Comparison of ENCODE assay signal across 8 mouse cellular contexts in genomic region chr2:119209176-119209507, GRCm38 (mm10). TPM values are rescaled to one million over a fixed set of nuclear protein-coding genes. Genes with fewer than 3 reads are reported as not detected.
A peak's percentile ranks its signal among the peaks of the same experiment; 100 is the strongest.
DNase-seq lines count a peak whose midpoint lies in the region; ATAC-seq and TF ChIP-seq lines count a peak whose summit lies in the region.

No protein-coding gene starts in this region.

- peaks cover 9% of the 10 kb centered on the region for H3K79me2 ChIP-seq in MEL (ENCODE audit: control insufficient read depth, insufficient read depth, low read length, poor library complexity)

- no peaks in the 10 kb centered on the region for H3K27me3 ChIP-seq in heart, postnatal 0 days (ENCODE audit: control insufficient read depth, insufficient read depth, low read length)
- H3K27me3 ChIP-seq in MEL (ENCODE audit: control insufficient read depth in 1 of 2, insufficient read depth in 2 of 2, low read length in 2 of 2) = no peaks in the 10 kb centered on the region
- no peaks in the 10 kb centered on the region for H3K27me3 ChIP-seq in hindbrain, embryonic 12.5 days
- no peaks in the 10 kb centered on the region for H3K27me3 ChIP-seq in midbrain, embryonic 11.5 days (ENCODE audit: control insufficient read depth, insufficient read depth, low read length)

- 0 out of 2 replicates have a peak overlapping the region, but pooled peaks have one; percentile 39 for H3K27ac ChIP-seq in heart, postnatal 0 days (ENCODE audit: low read depth)
- peak overlapping the region; percentile 48 for H3K27ac ChIP-seq in MEL (ENCODE audit: control insufficient read depth, low read depth, low read length)
- peak overlapping the region; percentile 74 for H3K27ac ChIP-seq in hindbrain, embryonic 12.5 days
- no peak overlapping the region; the same call in 1 of the 2 replicates for H3K27ac ChIP-seq in midbrain, embryonic 11.5 days (ENCODE audit: low read depth, low read length)

- TF ChIP-seq RAD21 in MEL (IDR thresholded peaks at IDR 0.05; ENCODE audit: low read depth, low read length) = no peak

- no peak for TF ChIP-seq CTCF in heart, postnatal 0 days (IDR thresholded peaks at IDR 0.05; ENCODE audit: low read depth)
- no peak for TF ChIP-seq CTCF in MEL (IDR thresholded peaks at IDR 0.05 in 2 of 3, conservative IDR thresholded peaks at IDR 0.05 in 1 of 3; ENCODE audit: control insufficient read depth in 1 of 3, insufficient read depth in 1 of 3, low read depth in 2 of 3, low read length in 3 of 3, poor library complexity in 1 of 3, severe bottlenecking in 1 of 3)

- no peak for TF ChIP-seq POLR2A in MEL (IDR thresholded peaks at IDR 0.05; ENCODE audit: control insufficient read depth in 1 of 2, insufficient read depth in 1 of 2, low read depth in 1 of 2, low read length in 2 of 2, poor library complexity in 1 of 2)

- H3K36me3 ChIP-seq in heart, postnatal 0 days (replicated peaks; ENCODE audit: control insufficient read depth, insufficient read depth, low read length) = peaks cover 28% of the 10 kb centered on the region
- peaks cover 0 to 5% of the 10 kb centered on the region in 2 experiments; a peak in 2 of 4 replicates for H3K36me3 ChIP-seq in MEL (ENCODE audit: control insufficient read depth in 1 of 2, insufficient read depth in 2 of 2, low read length in 2 of 2)
- peaks cover 30% of the 10 kb centered on the region for H3K36me3 ChIP-seq in hindbrain, embryonic 12.5 days
- H3K36me3 ChIP-seq in midbrain, embryonic 11.5 days (ENCODE audit: control insufficient read depth, insufficient read depth, low read length) = peaks cover 3% of the 10 kb centered on the region

- no peak for TF ChIP-seq EP300 in heart, postnatal 0 days (IDR thresholded peaks at IDR 0.05; ENCODE audit: low read depth)
- TF ChIP-seq EP300 in MEL (IDR thresholded peaks at IDR 0.05; ENCODE audit: low read depth in 1 of 2, low read length in 2 of 2) = no peak

- intact Hi-C loops in heart, postnatal 25 days (cut with DNase I) = no loop called here

- 0 out of 2 replicates have a peak, but pooled peaks cover 3% of the 10 kb centered on the region for H3K4me1 ChIP-seq in heart, postnatal 0 days (ENCODE audit: control insufficient read depth, insufficient read depth)
- peaks cover 2 to 8% of the 10 kb centered on the region in 2 experiments; a peak in 3 of 4 replicates for H3K4me1 ChIP-seq in MEL (ENCODE audit: control insufficient read depth in 1 of 2, insufficient read depth in 2 of 2, low read length in 2 of 2)
- H3K4me1 ChIP-seq in hindbrain, embryonic 12.5 days = peaks cover 16% of the 10 kb centered on the region
- peaks cover 6% of the 10 kb centered on the region for H3K4me1 ChIP-seq in midbrain, embryonic 11.5 days (ENCODE audit: control insufficient read depth, insufficient read depth, low read length)

- peak overlapping the region; percentile 73 for H3K9ac ChIP-seq in heart, postnatal 0 days (replicated peaks; ENCODE audit: low read depth, low read length)
- peak overlapping the region; percentile 86 for H3K9ac ChIP-seq in MEL (ENCODE audit: control insufficient read depth, low read depth, low read length, poor library complexity, severe bottlenecking)
- peak overlapping the region; percentile 69 for H3K9ac ChIP-seq in hindbrain, embryonic 12.5 days
- H3K9ac ChIP-seq in midbrain, embryonic 11.5 days (ENCODE audit: low read length) = peak overlapping the region; percentile 55

- no peak for DNase-seq in heart, postnatal 0 days (ENCODE audit: low spot score)
- no peak for DNase-seq in heart, postnatal 25 days (ENCODE audit: low spot score)
- DNase-seq in MEL (ENCODE audit: low read depth, low spot score) = no peak
- no peak for DNase-seq in midbrain, embryonic 11.5 days (ENCODE audit: low spot score, missing footprints)
- no peak for DNase-seq in embryo, embryonic 11 days
- no peak for DNase-seq in urinary bladder, adult 18-20 months (ENCODE audit: low spot score in 2 of 2)
- DNase-seq in frontal cortex, postnatal 36 days (ENCODE audit: low spot score in 2 of 2) = no peak

- no peak for ATAC-seq in heart, postnatal 0 days (ENCODE audit: insufficient read depth, low read depth)
- peak; percentile 15; the same call in 1 of the 2 replicates for ATAC-seq in hindbrain, embryonic 12.5 days (ENCODE audit: low FRiP score)
- no peak; the same call in 1 of the 2 replicates for ATAC-seq in midbrain, embryonic 11.5 days (ENCODE audit: low FRiP score)

- no peaks in the 10 kb centered on the region for H3K9me3 ChIP-seq in heart, postnatal 0 days (replicated peaks; ENCODE audit: control insufficient read depth, low read length)
- no peaks in the 10 kb centered on the region for H3K9me3 ChIP-seq in MEL (replicated peaks; ENCODE audit: insufficient read depth, low read length)
- H3K9me3 ChIP-seq in hindbrain, embryonic 12.5 days (replicated peaks) = no peaks in the 10 kb centered on the region
- H3K9me3 ChIP-seq in midbrain, embryonic 11.5 days (ENCODE audit: control insufficient read depth, low read length) = no peaks in the 10 kb centered on the region

- under 1% methylated on average over 13 of the region's 13 CpGs for WGBS in heart, postnatal 0 days
- under 1% methylated on average over 13 of the region's 13 CpGs for WGBS in hindbrain, embryonic 12.5 days
- WGBS in midbrain, embryonic 11.5 days = 2% methylated on average over 13 of the region's 13 CpGs

- H3K4me2 ChIP-seq in heart, postnatal 0 days (ENCODE audit: low read depth, low read length) = peak overlapping the region; percentile 87
- H3K4me2 ChIP-seq in hindbrain, embryonic 12.5 days (replicated peaks) = peak overlapping the region; percentile 68
- H3K4me2 ChIP-seq in midbrain, embryonic 11.5 days = peak overlapping the region; percentile 38

- peak overlapping the region; percentile 90 for H3K4me3 ChIP-seq in heart, postnatal 0 days (ENCODE audit: low read depth, low read length)
- H3K4me3 ChIP-seq in MEL (ENCODE audit: control insufficient read depth in 1 of 2, insufficient read depth in 1 of 2, low read depth in 2 of 2, low read length in 2 of 2) = peak overlapping the region; percentile 85 to 94
- peak overlapping the region; percentile 67 for H3K4me3 ChIP-seq in hindbrain, embryonic 12.5 days
- peak overlapping the region; percentile 68 for H3K4me3 ChIP-seq in midbrain, embryonic 11.5 days (ENCODE audit: low read depth, low read length)

TF ChIP-seq in MEL, 35 proteins besides CTCF, POLR2A, EP300 and RAD21 (continues in another document):
- TF ChIP-seq TBP (IDR thresholded peaks at IDR 0.05; ENCODE audit: low read depth, low read length) = no peak; the same call in 1 of the 2 replicates
- TF ChIP-seq ETS1 (IDR thresholded peaks at IDR 0.05; ENCODE audit: low read depth, low read length) = no peak

RNA-seq across cellular contexts. Expression of gene Dnajc17, which starts 0.5 kb away (rescaled TPM):
- 8.4 and 18.7 TPM in 2 replicates for total RNA-seq in heart, postnatal 0 days (2014; rRNA removed; ENCODE audit: low replicate concordance)
- polyA plus RNA-seq in heart, postnatal 0 days (2015; fragmentation: Nextera tagmentation; extraction: Ambion mirVana) = 8.8 and 9.1 TPM in 2 replicates
- total RNA-seq in heart, postnatal 25 days (2021) = 1 to 10 TPM; 8.2 to 8.3 TPM
- total RNA-seq in MEL (2012; rRNA removed) = 13.0 and 14.7 TPM in 2 replicates
- 10 to 100 TPM in 1 of 2 experiments, not detected in 1; 15.8 TPM for polyA plus RNA-seq in MEL (2012; ENCODE audit: insufficient read depth in 1 of 2, insufficient read length in 2 of 2, low read depth in 1 of 2, low replicate concordance in 2 of 2, missing spikeins in 1 of 2)
- polyA plus RNA-seq in hindbrain, embryonic 12.5 days (2016; fragmentation: Nextera tagmentation; extraction: Ambion mirVana) = 22.6 and 23.3 TPM in 2 replicates
- 22.5 and 25.6 TPM in 2 replicates for polyA plus RNA-seq in midbrain, embryonic 11.5 days (2014; fragmentation: Nextera tagmentation; extraction: Ambion mirVana)

RNA-seq across cellular contexts. Expression of gene Zfyve19, which starts 0.7 kb away (rescaled TPM):
- 17.7 and 26.4 TPM in 2 replicates for total RNA-seq in heart, postnatal 0 days (2014; rRNA removed; ENCODE audit: low replicate concordance)
- 26.9 and 27.3 TPM in 2 replicates for polyA plus RNA-seq in heart, postnatal 0 days (2015; fragmentation: Nextera tagmentation; extraction: Ambion mirVana)
- total RNA-seq in heart, postnatal 25 days (2021) = 10 to 100 TPM; 11.8 to 13.8 TPM
- total RNA-seq in MEL (2012; rRNA removed) = 30.3 and 37.4 TPM in 2 replicates
- 10 to 100 TPM in 1 of 2 experiments, not detected in 1; 52.5 TPM for polyA plus RNA-seq in MEL (2012; ENCODE audit: insufficient read depth in 1 of 2, insufficient read length in 2 of 2, low read depth in 1 of 2, low replicate concordance in 2 of 2, missing spikeins in 1 of 2)
- 46.9 and 53.3 TPM in 2 replicates for polyA plus RNA-seq in hindbrain, embryonic 12.5 days (2016; fragmentation: Nextera tagmentation; extraction: Ambion mirVana)
- polyA plus RNA-seq in midbrain, embryonic 11.5 days (2014; fragmentation: Nextera tagmentation; extraction: Ambion mirVana) = 44.2 and 48.9 TPM in 2 replicates

RNA-seq across cellular contexts. Expression of gene Ppp1r14d, which starts 20.6 kb away (rescaled TPM):
- not detected in 2 replicates for total RNA-seq in heart, postnatal 0 days (2014; rRNA removed; ENCODE audit: low replicate concordance)
- not detected in 2 replicates for polyA plus RNA-seq in heart, postnatal 0 days (2015; fragmentation: Nextera tagmentation; extraction: Ambion mirVana)
- total RNA-seq in heart, postnatal 25 days (2021) = not detected
- total RNA-seq in MEL (2012; rRNA removed) = not detected in 2 replicates
- not detected for polyA plus RNA-seq in MEL (2012; ENCODE audit: insufficient read depth in 1 of 2, insufficient read length in 2 of 2, low read depth in 1 of 2, low replicate concordance in 2 of 2, missing spikeins in 1 of 2)
- polyA plus RNA-seq in hindbrain, embryonic 12.5 days (2016; fragmentation: Nextera tagmentation; extraction: Ambion mirVana) = 0.37 TPM in 1 of 2 replicates, not detected in the other
- 0.21 TPM in 1 of 2 replicates, not detected in the other for polyA plus RNA-seq in midbrain, embryonic 11.5 days (2014; fragmentation: Nextera tagmentation; extraction: Ambion mirVana)

RNA-seq across cellular contexts. Expression of gene Spint1, which starts 28.0 kb away (rescaled TPM):
- 11.6 and 11.7 TPM in 2 replicates for total RNA-seq in heart, postnatal 0 days (2014; rRNA removed; ENCODE audit: low replicate concordance)
- polyA plus RNA-seq in heart, postnatal 0 days (2015; fragmentation: Nextera tagmentation; extraction: Ambion mirVana) = 0.14 and 0.34 TPM in 2 replicates
- not detected for total RNA-seq in heart, postnatal 25 days (2021)
- total RNA-seq in MEL (2012; rRNA removed) = not detected in 2 replicates
- polyA plus RNA-seq in MEL (2012; ENCODE audit: insufficient read depth in 1 of 2, insufficient read length in 2 of 2, low read depth in 1 of 2, low replicate concordance in 2 of 2, missing spikeins in 1 of 2) = not detected
- 3.0 and 6.4 TPM in 2 replicates for polyA plus RNA-seq in hindbrain, embryonic 12.5 days (2016; fragmentation: Nextera tagmentation; extraction: Ambion mirVana)
- polyA plus RNA-seq in midbrain, embryonic 11.5 days (2014; fragmentation: Nextera tagmentation; extraction: Ambion mirVana) = 1.1 and 1.2 TPM in 2 replicates

RNA-seq across cellular contexts. Expression of gene Gm14137, which starts 34.8 kb away (rescaled TPM):
- not detected in 2 replicates for total RNA-seq in heart, postnatal 0 days (2014; rRNA removed; ENCODE audit: low replicate concordance)
- polyA plus RNA-seq in heart, postnatal 0 days (2015; fragmentation: Nextera tagmentation; extraction: Ambion mirVana) = 0.07 and 0.12 TPM in 2 replicates
- total RNA-seq in heart, postnatal 25 days (2021) = under 1 TPM in 1 of 2 experiments, not detected in 1; 0.08 TPM
- 0.07 TPM in 1 of 2 replicates, not detected in the other for total RNA-seq in MEL (2012; rRNA removed)
- polyA plus RNA-seq in MEL (2012; ENCODE audit: insufficient read depth in 1 of 2, insufficient read length in 2 of 2, low read depth in 1 of 2, low replicate concordance in 2 of 2, missing spikeins in 1 of 2) = under 1 TPM in 1 of 2 experiments, not detected in 1; 0.71 TPM
- 0.96 and 1.1 TPM in 2 replicates for polyA plus RNA-seq in hindbrain, embryonic 12.5 days (2016; fragmentation: Nextera tagmentation; extraction: Ambion mirVana)
- polyA plus RNA-seq in midbrain, embryonic 11.5 days (2014; fragmentation: Nextera tagmentation; extraction: Ambion mirVana) = 0.15 and 0.20 TPM in 2 replicates
